Mouse (Mus musculus) spleen, adult 2 months (tissue): ENCODE data around the gene Snx29.

Experiments
- CTCF ChIP-seq: fragments of 200-500 bp; IDR thresholded peaks from 2 replicates; pipeline ENCODE4 v1.5.1; 2011; ENCODE audit warnings: mild to moderate bottlenecking, inconsistent platforms; ENCODE audit not compliant: insufficient read depth, insufficient read length, insufficient replicate concordance; ENCODE audit errors: extremely low read depth
- POLR2A ChIP-seq: fragments of 200-500 bp; IDR thresholded peaks from 2 replicates; pipeline ENCODE4 v1.6.1; 2011; ENCODE audit warnings: low read depth, low read length, inconsistent platforms

DNA sequence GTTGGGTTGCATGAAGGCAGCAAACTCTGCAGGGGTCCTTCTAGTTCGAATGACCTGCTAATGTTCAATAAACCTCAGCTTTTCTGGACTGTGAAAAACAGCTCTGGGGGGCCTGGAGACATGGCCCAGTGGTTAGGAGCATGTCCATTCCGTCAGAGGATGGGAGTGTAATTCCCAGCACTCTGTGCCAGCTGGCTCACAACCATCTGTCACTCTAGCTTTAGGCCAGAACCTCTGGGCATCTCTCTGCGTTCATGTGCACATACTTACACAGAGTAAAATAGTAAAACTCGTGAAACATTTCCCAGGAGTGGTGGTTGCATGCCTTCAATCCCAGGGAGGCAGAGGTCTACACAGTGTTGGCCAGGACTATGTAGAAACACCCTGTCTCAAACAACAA, 241.1 kb downstream of the Snx29 start:
- TF ChIP-seq CTCF (no peak), POLR2A (no peak)
